Mouse (Mus musculus): Measurements from ENCODE around the gene Sult4a1.

Sult4a1 gene

GRCm38 (mm10) chr15:84105105-84105923, at the start of gene Sult4a1:
Sult4a1 (minus strand) TSS chr15:84105754.
- in situ Hi-C loops (cut with MboI, MseI): no loop called here

DNA sequence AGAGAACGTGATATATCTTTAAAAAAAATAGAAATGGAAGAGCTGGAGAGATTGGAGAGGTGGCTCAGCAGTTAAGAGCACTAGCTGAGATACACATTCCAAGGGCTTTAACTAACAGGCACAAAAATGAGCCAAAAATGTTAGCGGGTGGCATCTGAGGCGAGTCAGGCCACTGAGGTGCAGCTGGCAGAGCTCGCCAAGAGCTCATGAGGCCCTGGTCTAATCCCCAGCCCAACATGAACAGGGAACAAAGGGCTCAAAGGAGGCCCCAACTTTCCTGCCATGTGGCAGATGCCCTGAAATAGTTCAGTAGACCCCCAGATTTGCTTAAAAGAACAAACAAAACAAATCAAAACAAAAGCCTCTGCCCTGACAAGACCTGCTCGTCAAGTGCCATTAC, 35.4 kb upstream of the Sult4a1 start:
- in situ Hi-C loops (cut with MboI, MseI): no loop called here

- in situ Hi-C loops (cut with MboI, MseI): no loop called here
Observed at GRCm38 (mm10) chr15:84140109-84140508, 34.6 kb upstream of the Sult4a1 start.

DNA sequence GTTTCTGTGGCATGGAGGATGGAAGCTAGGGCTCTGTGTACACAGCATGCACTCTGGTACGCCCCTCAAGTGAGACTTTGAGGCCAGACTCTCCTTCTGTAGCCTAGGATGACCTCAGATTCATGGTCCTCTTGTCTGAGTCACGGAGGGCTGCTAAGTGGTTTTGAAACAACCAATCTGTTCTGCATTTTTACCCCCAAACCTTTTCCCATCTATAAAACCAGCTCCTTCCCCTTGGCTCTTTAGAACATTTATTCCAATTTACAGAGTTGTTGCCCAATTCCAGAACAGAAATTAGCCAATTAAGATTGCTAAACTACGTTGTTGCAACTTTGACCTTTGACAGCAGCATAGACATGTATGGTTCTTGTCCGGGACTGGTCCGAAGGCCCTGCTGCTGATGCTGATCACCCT, 34.0 kb upstream of the Sult4a1 start:
- in situ Hi-C loops (cut with MboI, MseI): no loop called here

DNA sequence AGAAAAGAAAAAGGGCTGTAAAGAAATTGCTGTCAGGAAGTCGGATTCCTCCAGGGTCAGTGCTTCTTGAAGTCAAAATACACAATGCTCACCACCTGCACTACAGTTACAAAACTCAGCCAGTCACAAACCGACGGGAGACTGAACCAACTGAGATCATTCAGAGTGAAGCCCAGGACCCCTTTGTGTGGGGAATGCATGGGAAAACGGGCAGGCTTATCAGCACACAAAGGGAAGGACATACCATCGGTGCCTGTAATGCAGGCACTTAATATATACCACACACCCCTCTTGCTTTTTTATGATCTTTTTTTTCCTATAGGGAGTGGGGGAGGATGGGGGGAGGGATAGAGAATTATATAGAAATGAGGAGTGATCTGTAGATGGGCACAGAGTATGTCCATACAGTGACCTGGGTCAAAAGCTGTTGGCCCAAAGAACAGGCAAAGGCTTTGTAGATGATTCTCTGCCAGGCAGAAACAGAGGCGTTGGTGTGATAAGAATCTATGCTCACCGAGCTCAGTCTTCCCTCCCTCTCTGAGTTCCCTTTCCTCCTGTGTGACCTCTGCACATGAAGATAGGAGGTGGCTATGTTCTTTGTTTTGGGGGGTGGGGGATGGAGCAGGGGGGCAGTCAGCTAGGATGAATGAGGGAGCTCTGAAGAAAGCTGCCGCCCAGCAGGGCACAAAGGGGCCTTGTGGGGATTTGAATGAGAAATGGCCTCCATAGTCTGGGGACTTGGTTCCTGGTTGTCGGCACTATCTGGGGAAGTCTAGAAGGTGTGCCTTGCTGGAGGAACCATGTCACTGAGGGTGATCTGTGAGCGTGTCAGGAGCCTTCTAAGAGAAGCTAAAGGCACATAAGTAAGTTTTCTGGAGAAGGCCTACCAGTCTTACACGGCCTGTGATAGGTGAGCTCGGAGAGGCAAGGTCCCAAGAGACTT, 31.2 kb upstream of the Sult4a1 start:
- in situ Hi-C loops (cut with MboI, MseI): no loop called here

DNA sequence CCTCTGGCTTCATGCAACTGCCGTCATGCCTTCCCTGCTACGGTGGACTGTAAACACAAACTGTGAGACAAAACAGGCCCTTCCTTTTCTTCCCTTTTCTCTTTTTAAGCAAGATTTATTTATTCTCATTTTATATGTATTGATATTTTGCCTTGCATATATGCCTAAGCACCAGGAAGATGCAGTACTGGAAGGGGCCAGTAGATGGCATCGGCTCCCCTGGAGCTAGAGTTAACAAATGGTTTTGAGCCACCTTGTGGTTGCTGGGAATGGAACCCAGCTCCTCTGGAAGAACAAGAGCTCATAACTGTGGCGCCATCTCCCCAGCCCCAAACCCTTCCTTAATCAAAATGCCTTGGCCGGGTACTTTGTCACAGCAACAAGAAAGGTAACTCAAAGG, 29.9 kb upstream of the Sult4a1 start:
- in situ Hi-C loops (cut with MboI, MseI): no loop called here

DNA sequence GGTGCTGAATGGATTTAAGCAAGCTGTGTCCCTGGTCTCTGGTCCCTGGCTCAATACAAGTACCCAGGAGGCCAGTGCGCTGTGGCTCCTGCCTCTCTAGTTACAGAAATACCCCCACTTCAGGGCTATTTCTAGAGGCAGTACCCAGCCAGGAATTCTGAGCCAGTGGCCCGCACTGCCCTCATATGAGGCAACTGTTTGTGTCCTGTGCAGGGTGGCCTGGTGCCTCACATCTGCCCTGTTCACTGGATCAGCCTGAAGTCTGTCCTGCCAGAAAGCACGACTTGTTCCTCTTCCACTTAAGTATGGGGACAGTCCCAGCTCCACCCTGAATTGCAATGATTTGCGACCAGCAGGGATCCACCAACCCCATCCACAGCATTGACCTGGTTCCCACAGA, 27.9 kb upstream of the Sult4a1 start:
- in situ Hi-C loops (cut with MboI, MseI): no loop called here

DNA sequence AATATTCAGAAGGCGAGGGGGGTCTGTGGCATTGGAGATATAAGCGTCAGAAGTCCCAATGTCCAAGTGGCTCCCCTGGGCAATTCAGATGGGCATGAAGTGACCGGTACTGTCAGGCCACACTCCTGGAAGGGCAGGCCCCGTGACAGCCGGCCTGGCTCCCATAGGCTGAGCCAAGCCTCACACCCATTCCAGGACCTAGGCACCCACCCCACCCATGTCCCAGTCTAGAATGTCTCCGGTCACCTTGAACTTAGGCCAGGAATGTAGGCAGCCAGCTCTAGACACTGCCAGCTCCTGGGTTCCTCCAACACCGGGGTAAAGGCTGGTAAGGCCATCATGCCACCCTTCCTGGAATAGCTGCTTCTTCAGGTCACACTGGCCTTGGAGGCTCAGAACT, 26.4 kb upstream of the Sult4a1 start:
- in situ Hi-C loops (cut with MboI, MseI): no loop called here

GRCm38 (mm10) chr15:84131096-84131786, 25.7 kb upstream of the Sult4a1 start:
- in situ Hi-C loops (cut with MboI, MseI): no loop called here

- in situ Hi-C loops (cut with MboI, MseI): no loop called here
Observed at GRCm38 (mm10) chr15:84126871-84127270, 21.3 kb upstream of the Sult4a1 start.

DNA sequence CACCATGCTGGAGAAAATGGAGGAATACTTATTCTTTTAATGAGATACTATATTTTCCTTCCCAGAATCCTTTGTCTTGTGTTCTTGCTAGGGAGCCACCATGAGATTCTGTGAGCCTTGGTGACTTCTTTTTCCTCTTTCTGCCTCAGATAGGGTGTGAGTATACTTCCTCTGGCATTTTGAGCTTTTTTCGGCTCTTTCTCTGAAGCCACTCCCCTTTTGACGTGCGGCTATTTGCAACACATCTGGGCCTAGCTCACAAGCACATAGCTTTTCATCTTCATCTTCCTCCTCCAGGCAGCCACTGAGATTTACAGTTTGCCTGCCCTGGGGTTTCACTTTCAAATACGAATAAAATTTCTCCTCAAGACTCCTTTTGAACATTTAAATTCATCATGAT, 20.9 kb upstream of the Sult4a1 start:
- in situ Hi-C loops (cut with MboI, MseI): no loop called here

- in situ Hi-C loops (cut with MboI, MseI): no loop called here
Observed at GRCm38 (mm10) chr15:84124086-84124485, 18.5 kb upstream of the Sult4a1 start.

DNA sequence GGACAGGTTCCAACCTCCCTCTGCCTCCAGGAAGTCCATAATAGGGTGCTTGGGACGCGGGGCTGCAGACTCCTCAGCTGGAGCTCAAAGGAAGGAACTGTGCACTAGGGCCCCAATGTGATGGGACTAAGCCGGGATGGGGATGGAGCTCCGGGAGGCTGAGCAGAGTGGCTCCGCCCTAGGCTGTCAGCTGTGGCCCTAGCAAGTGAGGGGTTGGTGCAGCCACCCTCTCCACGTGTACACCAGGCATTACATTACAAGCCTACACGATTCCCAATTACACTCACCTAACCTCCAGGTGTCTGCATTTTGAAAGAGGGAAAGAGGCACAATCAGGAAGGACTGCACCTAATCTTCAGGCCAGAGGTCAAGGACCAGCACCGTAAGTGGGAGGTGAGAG, 17.5 kb upstream of the Sult4a1 start, which contains the start of gene Pnpla5:
TSS of gene Pnpla5 (minus strand) at position 101 of the 400 bp plus-strand sequence.
- in situ Hi-C loops (cut with MboI, MseI): no loop called here

- in situ Hi-C loops (cut with MboI, MseI): no loop called here
Observed at GRCm38 (mm10) chr15:84121036-84121435, 15.5 kb upstream of the Sult4a1 start.

- in situ Hi-C loops (cut with MboI, MseI): no loop called here
Observed at GRCm38 (mm10) chr15:84120612-84121011, 15.1 kb upstream of the Sult4a1 start.

- in situ Hi-C loops (cut with MboI, MseI): loop anchor here (5.0 kb wide), 1 partner anchor 66 kb away; no protein-coding TSS in a partner anchor
Observed at GRCm38 (mm10) chr15:84116466-84116865, 10.9 kb upstream of the Sult4a1 start.

GRCm38 (mm10) chr15:84115727-84116126, 10.2 kb upstream of the Sult4a1 start:
- in situ Hi-C loops (cut with MboI, MseI): loop anchor here (5.0 kb wide), 1 partner anchor 67 kb away; no protein-coding TSS in a partner anchor

- in situ Hi-C loops (cut with MboI, MseI): no loop called here
Observed at GRCm38 (mm10) chr15:84113873-84114272, 8.3 kb upstream of the Sult4a1 start.

DNA sequence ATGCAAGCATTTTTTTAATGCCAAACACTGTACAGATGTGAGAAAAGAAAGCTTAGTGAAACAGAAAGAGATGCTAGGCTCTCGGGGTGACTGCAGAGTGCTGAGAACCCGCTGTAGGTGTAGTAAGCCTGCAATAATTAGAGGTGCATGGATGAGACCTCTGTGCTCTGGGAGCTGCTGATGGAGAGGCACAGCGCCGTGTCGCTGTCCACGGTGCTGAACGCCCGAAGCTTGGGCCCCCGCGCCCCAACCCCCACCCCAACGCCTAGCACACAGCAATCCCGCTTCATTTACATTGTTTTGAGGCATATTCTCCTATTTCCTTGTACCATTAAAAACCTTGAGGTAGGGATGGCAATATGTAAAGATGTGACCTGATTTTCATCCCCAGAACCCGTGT, 3.3 kb upstream of the Sult4a1 start:
- in situ Hi-C loops (cut with MboI, MseI): no loop called here

DNA sequence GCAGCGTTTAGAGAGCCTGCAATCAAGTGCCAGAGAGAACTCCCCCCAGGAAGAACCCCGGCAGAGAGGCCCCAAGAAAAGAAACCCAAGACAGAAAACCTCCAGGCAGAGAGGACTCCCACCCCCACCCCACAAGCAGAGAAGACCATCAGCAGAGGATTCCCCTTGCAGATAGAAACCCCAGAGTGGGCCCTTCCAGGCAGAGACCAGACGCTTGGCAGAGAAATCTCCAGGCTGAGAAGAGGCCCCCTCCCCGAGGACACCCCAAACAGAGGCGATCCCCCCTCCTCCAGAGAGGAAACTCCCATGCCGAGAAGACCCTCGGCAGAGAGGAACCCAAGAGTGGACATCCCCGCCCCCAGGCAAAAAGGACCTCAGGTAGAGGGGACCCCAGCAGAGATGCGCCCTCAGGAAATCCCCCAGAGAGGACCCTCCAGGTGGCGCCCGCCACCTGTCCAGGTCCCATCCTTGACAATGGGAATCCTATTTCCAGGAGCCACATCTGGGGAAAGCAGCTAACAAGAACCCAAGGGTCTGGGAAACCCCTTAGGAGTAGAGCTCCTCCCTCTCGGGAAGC, 458 bp upstream of the Sult4a1 start:
- in situ Hi-C loops (cut with MboI, MseI): no loop called here

DNA sequence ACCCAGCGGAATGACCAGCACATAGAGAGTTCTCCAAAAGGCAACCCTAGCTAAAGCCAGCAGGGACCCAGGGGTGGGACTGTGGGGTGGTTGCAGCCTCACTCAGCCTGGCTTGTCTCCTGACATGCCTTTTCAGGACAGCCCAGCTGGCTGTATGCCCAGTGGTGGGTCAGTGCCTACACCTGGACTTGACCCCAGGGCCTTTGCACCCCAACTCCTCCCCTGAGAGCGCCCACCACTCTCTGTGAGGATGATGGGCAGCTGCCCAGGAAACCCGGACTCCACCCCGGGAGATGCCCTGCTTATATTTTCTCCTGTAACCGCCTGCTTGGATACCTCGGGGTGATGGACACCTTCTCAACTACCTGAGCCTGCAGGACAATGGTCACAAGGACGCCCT, 928 bp downstream of the Sult4a1 start:
- in situ Hi-C loops (cut with MboI, MseI): no loop called here

Data from regulatory T cell (primary cell).